Mouse (Mus musculus) myocyte (in vitro differentiated cells): ENCODE results near the gene Ackr2.

Experiments used
- MAX ChIP-seq: IDR thresholded peaks from one replicate; pipeline ENCODE4 v1.6.1; 2011; ENCODE audit warnings: low read depth, mild to moderate bottlenecking, control low read depth
- POLR2AphosphoS2 ChIP-seq: IDR thresholded peaks from one replicate; pipeline ENCODE4 v1.6.1; 2011; ENCODE audit warnings: low read depth, control low read depth; ENCODE audit not compliant: insufficient read length

- TF ChIP-seq MAX, result no peak
- no peak for TF ChIP-seq POLR2AphosphoS2
Measured at GRCm38 (mm10) chr9:121924901-121925560, 26.9 kb downstream of the Ackr2 start.
